Mouse (Mus musculus) thymus, postnatal 4 days (tissue): ENCODE measurements around the gene Foxo3.

Experiments
- DNase-seq: peaks from one replicate; pipeline ENCODE4 v3.0.0; 2021

The Foxo3 gene

DNA sequence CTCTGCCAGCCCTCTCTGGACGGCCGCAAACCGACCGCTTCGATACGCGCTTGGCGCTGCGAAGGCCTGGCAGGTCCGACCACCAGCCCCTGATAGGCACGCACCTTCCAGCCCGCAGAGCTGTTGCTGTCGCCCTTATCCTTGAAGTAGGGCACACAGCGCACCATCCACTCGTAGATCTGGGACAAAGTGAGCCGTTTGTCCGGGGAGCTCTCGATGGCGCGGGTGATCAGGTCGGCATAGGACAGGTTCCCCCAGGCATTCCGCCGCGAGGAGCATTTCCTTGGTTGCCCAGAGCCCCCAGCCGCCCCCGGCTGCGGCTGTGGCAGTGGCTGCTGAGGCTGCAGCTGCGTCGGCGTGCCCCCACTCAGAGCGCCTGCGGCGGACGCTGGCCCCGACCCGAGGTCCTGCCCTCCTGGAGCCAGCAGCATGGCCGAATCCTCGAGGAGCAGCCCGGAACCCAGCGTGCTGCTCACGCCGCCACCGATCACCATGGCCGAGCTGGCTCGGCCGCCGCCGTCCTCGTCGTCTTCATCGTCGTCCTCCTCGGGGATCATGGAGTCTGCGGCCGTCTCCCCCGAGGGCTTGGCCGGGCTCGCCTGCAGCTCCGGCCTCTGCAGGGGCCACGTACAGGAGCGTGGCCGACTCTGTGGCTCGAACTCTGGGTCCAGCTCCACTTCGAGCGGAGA is 1.7 kb downstream of the Foxo3 start:
- DNase-seq, result peak; percentile 73

DNA sequence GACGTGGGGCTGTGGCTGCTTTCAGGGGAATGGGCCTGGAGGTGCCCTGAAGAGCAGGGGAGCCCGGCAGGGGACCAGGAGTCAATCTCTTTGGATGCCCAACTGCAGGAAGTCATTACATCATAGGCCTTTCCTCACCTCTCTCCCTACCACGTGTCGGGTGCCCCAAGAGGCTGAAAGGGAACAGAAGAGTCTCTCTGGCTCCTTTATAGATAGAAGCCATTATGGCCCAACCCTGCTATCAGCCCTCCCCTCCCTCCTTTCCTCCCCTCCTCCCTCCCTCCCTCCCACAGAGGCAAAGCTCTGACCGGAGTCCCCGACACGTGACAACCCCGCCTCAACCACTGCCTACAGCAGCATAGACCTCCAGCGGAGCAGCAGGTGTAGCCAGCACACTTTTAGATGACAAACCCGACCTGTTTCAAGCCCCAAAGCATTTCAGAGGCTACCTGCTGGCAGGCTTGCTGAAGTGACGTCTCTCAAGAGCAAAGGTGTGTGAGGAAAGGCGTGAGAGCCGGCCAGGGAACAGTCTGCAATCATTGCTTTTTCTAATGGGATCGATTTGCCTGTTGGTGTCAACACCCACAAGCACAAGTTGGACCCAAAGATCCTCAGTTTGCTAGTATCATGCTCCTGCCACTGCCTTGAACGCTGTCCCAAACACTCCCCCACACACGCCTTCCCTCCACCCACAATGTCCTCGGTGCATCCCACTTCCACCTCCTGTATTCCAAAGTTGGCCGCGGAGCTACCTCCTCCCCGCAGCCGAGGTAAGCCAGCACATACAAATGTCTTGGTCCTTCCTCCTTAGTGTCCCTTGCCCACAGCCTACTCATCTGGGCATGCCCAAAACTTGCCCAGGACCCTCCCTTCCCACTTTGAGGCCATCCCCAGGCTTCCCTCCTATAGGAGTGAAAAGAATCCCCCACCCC is 2.5 kb downstream of the Foxo3 start:
- DNase-seq, result peak; percentile 64

DNA sequence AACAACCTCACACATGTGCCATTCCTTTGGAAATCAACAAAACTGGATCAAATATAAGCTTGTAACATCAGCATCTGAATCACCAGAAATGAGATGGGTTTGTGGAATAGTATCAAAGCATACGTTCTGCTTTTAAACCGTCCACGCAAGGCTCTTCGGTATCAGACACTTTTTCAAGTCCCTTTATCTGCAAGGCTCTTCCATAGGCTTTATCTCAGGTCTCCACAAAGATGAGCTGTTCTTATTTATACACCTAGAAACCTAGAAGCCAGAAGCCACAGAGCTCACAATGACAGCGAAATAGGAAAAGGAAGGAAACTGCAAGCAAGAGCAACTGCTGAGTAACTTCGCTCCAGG is 3.2 kb downstream of the Foxo3 start:
- DNase-seq, result no peak

DNA sequence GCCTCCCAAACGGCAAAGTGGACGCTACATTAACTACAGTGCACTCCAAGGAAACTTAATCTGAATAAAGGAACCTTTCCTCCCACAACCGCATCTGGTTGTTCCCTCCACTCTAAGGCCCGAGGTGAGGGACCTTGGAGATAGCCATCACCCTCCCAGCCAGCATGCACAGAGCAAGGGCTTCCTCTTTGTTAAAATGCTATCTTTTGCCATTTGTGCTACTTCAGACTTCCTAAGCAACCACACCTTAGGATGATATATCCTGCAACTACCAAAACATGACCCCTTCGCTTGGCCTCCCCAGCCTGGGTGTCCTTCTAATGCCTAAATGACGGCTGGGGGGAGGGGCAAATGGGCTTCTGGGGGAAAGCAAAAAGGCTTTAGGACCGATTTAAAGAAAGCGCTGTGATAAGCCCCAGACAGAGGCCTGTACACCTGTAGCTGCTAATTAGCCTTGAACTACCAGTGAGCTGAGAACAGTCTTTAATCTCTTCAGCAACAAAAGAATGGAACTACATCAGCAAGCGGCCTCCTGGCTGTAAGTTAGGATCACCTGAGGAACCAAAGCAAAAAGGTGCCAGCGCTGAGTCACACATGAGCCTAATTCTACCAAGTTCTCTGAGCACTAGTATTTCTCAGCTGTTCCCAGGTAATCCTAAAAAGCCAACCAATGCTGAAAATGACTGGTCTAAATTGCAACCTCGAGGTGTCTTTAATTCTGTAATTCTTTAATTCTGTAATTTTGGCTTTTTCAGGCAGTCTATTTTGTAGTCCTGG is 4.9 kb downstream of the Foxo3 start:
- peak; percentile 32 for DNase-seq

DNA sequence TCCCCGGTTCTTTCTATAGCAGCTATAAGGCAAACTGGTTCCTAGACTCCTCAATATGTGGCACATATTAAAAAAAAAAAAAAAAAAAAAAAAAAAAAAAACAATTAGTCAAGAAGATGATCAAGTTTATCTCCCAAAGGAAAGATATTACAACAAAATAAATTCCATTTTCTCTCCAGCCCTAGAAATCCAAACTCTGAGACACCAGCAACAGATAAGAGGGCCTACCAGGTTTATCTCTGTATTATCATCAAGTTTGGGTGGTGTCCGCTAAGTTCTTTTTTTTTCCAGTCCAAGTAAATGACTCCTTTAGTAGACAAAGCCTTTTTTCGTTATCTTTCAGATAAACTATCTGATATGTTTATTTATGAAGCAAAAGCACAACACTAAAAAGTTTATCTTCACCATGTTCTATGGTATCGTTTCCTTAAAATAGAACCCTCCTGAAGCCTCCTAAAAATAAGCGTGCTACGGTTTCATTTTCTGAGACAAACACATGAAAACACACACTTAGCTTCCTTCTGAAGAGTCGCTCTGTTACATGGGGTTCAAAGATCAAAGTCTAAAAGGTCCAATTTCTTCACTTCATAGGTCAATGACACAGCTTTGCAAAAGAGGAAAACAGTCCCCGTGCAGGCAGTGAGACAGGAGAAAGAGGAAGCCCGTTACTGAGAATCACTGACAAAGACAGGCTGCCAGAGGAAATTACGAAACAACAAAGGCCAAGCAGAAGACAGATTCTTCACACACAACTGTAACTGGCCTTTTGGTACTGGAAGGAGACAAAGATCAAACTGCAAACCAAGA is 6.1 kb downstream of the Foxo3 start:
- DNase-seq, result peak; percentile 45

DNA sequence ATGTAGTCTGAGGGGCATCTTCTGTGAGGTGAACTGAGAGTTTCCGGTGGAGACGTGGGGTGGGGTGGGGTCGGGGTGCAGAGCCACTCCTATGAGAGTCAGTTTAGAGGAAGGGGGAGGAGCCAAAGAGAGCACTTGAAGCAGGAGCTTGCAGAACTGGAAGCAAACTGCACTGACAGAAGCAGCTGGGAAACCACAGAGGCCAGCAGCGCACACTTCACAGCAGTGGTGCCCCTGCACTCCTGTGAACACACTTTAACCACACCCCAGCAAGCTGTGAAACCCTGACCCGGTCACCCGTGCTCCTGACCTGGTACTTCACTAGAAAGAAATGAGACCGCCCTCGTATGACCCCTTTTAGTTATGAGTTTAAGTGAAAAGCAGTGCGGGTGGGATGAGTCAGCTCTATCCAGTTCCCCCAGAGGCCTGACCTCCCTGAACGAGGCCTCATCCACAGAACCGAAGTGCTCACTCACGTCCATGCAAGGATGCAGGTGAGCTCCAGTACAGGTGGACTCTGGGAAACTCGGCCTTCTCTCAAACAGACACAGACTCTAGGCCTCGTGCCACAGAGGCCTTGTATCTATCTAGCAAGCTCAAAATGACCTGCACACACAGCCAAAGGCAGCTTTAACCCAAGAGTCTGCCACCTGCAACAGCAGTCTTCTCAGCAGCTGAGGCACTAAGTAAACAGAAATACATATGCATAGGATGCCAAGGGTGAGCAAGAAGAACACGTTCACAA is 7.1 kb downstream of the Foxo3 start:
- DNase-seq, result peak; percentile 71

DNA sequence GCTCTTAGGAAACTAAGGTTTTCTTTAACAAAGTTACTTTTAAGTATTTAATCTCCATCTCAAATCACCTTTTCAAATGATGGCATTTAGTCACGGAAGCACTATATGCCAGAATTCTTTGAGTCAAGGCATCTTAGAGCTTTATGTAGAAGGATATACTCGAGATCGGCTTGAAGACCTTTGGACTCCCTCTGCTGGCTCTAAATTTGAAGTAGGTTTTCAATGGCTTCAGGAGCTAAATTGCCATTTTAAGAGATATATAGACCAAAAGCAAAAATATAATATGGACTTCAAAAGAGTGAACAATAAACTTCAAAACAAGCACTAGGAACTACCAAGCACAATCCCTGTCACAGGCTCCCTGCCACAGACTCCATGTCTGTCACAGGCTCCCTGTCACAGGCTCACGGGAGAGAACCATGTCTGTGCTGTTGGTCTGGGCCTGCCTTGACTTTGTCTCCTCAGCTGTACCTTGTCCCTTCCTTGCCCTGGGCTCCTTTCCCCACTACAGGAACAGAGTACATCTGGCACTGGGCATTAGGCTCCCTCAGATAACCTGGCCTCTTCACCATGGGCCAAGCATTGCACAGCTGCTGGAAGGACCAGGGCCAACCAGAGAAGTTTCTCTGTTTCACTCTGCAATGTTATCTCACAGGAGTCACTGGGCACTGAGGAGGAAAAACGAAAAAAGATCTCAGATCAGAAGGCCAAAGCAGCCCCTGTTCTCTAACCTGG is 8.6 kb downstream of the Foxo3 start:
- no peak for DNase-seq

DNA sequence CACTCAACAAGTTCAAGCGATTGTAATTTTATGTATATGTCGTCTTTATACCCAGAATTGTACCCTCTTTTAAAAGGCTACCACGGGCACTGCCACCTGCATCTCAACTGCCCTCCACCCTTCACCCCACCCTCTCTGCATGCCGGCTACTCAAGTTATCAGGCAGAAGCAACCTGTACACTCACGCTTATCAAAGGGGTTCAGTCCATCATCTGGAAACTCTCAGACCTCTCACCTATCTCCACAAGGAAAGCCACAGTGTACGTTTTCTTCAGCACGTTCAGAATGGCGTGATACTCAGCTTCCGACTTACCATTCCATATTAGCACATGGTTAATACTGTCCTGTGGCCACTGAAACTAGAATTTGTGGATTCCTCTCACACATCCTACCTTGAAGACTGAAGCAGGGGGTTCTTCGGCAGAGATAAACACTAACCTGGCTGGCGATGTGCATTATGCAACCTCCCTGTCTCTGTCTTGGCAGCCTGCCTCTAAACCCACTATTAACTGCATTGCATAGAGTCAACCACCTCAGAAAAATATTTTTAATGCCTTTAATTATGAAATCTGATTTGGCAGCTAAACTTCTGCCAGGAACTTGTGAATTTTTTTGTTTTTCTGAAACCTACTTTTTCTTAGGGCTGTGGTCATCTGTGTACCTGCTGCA is 11.4 kb downstream of the Foxo3 start:
- DNase-seq, result no peak

DNA sequence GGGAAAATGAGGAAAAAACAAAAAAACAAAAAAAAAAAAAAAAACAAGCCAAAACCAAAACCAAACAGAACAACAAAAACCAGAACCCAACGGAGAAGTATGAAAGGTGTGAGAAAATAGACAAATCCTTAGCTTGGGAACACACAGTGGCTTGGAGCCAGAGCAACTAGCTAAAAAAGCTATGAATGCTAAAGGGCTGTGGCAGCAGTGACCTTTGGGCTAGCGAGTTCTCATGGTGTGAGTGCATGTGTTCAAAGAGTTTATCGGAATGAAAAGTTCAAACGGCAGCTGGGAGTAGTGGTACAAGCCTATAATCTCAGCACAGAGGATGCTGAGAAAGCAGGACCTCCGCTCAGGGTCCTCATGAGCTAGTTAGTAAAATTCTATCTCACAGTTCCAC is 12.4 kb downstream of the Foxo3 start:
- no peak for DNase-seq

DNA sequence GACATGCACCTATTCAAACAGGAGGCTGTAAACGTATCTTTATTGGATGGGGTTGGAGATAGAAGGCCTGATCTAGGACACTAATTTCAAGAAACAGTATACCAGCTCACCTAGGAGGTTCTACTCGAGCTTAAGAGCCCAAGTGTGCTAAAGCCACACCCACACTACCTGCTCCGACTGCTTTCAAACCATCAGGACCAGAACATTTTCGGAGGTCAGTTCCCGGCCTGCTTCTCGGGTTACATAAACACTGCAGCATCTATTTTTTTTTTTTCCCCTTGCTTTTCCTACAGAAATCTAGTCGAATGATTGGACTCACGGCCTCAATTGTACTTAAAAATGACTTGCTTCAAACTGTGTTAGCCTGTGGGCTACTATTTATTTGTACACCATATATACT is 12.9 kb downstream of the Foxo3 start:
- DNase-seq, result no peak

DNA sequence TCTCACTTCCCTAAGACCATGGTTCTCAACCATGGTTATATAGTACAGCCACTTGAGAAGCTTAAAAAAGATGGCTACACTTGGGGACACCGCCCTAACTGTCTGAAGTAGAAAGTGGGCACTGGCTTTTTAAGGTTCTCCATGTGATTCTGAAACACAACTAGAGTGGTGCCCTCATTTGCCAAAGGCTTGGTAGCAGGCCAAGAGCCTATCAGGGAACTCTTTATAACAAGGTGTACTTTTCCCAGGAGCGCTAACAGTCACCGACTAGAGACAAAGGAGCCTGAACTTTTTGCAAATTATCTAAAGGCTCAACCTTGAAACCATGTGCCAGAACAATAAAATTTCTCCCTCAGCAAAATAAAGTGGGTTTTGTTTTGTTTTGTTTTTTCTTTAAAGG is 14.5 kb downstream of the Foxo3 start:
- no peak for DNase-seq

DNA sequence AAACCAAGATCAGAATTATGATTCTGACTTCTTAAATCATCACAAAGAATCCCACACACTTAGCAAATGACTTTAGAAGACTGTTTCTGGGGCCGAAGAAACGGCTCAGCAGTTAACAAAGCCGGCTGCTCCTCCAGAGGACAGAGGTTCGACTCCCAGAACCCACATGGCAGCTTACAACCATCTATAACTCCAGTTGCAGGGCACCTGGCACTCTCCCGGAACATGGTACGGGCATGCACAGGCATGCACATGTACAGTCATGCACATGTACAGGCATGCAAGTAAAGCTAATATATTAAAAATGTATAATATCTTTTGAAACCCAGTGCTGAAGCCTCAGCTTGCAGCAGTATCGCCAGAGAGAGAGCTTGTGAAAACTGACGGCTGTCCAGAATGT is 15.5 kb downstream of the Foxo3 start:
- no peak for DNase-seq

DNA sequence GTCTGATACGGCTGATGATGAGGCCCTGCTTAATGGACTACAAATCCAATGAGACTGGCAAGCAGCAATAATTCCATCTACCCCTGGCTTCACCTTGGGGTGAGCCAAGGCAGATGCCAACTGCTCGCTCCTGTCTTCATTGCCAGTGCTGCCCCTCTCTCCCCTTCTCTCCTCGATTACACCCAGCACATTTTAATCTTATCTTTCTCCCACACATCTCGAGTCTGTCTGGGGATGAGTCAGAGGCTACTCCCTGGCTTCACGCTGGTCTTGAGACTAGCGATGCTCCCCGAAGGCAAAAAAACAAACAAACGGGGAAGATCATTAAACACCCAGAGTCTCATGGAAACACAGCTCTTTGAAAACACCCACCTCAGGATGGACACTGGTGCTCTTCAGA is 16.0 kb downstream of the Foxo3 start:
- DNase-seq, result no peak

DNA sequence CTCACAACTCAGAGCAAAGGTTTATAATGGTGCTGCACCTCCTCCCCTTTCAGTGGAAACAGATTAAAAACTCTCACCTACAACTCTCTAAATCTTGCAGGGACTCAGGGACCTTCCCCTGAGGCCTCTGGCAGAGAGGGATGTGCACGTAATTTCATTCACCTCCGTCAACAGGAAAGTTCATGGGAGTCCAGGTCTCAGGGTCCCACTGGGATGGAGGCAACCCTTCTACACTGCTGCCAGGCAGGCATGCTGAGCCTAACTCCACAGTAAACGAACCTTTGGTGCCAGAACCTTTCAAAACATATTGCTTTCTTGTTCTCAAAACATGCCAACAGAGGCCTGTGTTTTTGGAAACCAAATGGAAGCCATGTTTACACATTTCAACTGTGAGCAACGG is 17.0 kb downstream of the Foxo3 start:
- DNase-seq, result no peak

DNA sequence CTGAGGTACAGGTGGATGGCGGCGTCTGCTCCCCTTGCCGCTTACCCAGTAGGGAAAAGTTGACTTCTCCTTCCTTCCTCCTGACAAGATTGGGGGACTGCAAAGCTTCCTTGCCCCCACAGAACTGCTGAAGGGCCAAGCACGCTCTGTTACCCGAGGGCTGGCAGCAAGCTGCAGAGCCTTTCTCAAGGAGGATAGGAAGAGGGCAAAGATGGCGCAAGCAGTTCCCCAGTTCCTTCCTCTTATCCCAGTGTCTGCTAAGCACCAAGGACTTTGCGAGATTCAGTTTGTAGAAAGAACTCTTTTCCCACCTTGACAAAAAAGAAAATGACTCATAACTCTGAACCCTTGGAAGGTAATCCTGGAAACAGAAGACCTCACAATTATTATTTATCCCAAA is 18.6 kb downstream of the Foxo3 start:
- DNase-seq, result no peak

DNA sequence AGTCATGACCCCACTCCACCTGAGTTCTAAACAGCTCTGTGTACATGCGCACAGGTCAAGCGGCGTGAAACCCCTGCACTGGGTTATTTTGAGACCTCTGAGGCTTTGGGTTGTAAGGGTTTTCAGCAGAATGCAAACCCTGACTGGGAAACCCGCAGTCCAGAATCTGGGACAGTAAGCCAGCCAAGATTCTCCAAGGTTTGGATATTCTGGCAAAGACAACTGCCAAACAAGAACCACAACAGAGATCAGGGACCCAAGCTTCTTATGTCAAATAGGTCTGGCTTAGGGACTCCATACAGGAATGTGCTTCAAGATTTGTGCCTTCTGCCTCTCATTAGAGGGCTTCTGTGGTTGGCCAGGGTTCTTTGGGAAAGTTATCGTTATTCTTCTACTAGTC is 21.8 kb downstream of the Foxo3 start:
- DNase-seq, result no peak

DNA sequence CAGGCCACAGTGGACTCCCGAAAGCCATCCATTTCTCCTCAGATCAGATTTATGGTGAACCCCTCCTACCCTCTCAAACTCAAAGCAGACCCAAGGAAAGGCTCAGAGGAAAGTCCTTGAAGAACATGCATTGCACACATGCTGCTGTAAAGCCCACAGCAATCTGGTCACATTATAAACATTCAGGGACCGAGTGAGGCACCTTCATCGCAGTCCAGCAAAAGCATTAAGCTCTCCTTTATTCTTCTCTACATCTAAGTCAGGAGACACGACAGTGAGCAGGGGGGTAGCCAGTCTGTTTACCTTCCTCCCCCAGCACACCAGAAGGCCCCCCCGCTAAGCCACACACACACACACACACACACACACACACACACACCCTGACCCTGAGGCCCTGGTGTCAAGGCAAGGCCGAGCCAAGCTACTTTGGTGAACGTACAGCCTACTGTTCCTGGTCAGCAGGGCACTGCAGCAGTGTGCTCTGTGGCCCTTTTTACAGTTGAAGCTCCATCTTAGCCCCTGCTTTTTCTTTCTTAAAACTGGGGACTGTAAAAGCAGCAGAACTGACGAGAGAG is 24.7 kb downstream of the Foxo3 start:
- no peak for DNase-seq

DNA sequence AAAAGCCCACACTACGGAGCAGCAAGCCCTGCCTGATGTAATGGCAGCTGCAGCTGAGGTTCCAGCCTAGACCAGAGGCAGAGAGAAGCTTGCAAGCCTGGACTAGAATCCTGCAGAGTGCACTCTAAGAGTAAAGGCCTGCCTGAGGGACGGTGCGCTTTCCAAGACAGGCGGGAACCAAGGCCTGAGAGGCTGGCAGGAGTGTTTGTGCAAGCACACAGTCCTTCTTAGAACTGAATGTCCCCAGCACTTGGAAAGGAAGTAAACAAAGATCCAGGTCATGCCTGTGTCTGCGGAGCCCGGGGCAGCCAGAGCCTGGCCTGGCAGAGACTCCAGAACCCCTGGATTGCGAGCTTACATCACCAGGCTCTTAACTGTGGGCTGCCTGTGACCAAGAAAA is 25.4 kb downstream of the Foxo3 start:
- DNase-seq, result no peak

DNA sequence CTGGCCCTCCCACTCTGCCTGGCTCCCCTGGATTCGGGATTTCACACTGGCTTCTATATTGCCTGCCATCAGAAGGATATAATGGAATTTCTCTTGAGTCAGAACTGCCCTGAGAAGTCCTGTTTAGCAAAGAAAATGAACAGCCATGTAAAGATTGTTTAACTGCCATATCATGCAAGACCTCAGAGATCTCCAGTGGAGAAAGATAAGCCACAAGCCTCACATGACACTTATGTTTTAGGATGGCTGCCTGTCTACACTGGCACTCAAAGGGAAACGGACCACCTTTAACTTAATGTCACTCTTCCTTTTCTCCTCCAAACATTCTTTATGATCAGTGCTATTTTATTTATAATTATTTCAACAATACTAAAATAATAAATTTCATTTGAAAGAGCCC is 26.6 kb downstream of the Foxo3 start:
- DNase-seq, result no peak

DNA sequence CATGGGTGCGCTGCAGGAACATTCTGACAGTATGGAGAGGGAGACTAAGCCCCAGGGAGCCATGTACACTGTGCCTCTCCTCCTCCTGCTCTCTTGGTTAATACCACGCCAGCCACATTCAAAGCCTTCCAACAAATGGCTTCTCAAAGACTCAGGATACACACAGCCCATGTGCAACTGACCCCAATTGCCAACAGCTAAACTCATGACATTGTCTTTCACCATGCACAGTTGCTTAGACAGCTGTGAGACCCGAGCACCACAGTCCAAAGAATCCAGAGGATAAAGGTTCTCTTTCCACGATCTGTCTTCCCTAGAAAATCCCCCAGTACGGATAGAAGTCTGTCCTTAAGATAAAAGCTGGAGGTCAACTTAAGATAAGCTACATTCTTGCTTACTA is 27.9 kb downstream of the Foxo3 start:
- no peak for DNase-seq
